Mouse (Mus musculus): ENCODE measurements around the gene Sox13. TPM values are rescaled to one million over a fixed set of nuclear protein-coding genes. Genes with fewer than 3 reads are reported as not detected.
A peak's percentile ranks its signal among the peaks of the same experiment; 100 is the strongest.

The Sox13 gene
- total RNA-seq, 2 experiments from 2014 or later = 18.5 to 23.2 TPM

GRCm38 (mm10) chr1:133431133-133431532 is 7.0 kb upstream of the Sox13 start:
- no peak for DNase-seq

DNA sequence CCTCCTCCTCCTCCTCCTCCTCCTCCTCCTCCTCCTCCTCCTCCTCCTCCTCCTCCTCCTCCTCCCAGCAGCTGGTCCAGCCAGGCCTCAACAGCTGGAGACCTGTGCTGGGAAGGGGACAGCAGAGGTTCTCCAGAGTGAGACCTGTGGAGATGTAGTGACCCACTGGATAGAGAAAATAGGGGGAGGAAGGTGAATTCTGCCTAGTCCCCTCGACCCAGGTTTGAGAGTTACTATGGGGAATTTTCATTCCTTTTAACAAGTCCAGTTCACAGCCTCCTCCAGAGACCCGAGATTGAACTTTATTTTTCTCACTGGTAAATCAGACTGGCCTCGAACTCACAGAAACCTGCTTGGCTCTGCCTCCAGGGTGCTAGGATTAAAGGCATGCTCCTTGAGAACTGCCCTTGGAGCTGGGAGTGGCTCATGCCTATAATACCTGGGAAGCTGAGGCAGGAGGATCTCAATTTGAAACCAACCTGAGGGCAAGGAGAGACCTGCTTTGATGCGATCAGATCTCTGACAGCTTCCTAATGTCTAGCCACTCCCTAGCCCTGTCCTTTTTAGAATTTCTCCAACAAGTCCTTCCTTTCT is 467 bp upstream of the Sox13 start:
- no peak for DNase-seq

DNA sequence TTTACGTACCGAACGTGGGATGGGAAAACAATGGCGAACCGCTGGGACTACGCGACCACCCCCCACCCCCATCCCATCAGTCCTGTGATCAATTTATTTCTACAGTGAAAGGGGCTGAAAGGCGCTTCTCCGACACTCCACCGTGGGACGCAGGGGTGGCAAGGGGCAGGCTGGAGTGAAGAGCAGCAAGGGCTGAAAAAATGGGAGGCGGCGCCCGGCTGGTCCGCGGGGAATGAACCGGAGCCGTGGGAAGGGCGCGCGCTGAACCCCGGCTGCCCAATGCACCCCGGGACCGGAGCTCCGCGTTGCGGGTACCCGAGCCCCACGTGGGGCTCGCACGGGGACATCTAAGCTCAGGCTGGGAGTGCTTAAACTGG is 1.0 kb downstream of the Sox13 start:
- peak; percentile 46 for DNase-seq

DNA sequence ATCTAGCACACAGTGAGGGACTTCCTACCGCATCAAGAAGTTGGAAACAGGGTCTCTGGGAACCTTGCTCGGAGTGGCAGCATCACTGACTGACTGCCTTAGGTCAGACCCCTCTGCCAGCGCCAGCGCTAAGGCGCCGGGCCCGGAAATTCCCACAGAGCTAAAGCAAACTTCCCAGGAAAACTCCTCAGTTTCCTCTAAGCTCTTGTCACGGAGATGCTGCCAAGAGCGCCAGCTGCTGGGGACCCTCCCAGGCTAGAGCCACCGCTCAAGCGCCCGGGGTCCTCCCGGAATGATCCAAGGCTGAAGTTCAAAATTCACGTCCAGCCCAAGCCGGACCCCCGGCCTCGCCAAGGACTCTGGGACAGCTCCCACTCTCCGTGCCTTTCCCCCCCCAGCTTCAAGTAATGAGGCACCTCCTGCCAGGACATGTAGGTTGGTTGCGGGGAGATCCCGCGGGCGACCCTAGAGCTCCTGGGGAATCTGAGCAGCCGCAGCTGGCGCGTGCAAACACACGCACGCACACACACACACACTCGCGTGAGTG is 1.5 kb downstream of the Sox13 start:
- peak; percentile 58 for DNase-seq

GRCm38 (mm10) chr1:133421975-133422570 is 2.1 kb downstream of the Sox13 start:
- DNase-seq = no peak

GRCm38 (mm10) chr1:133421061-133421460 is 3.1 kb downstream of the Sox13 start:
- no peak for DNase-seq

DNA sequence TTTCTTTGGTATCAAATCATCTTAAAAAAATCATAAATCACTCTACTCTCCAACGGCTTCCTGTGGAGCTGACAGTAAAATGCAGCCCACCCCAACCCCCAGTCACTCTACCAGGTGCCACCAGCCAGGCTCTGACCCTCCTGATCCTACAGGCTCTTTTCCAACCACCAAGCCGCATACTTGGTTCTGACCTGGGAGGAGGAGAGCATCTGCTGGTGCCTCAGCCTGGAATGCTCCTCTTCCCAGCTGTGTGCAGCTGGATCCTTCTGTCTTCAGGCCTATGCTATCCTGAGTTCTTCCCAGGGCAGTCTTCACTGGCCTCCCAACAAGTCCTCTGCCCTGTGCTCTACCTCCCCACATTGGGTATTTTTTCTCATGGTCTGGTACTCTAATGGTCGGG is 3.7 kb downstream of the Sox13 start:
- no peak for DNase-seq

GRCm38 (mm10) chr1:133419178-133419834 is 4.9 kb downstream of the Sox13 start:
- DNase-seq = no peak

DNA sequence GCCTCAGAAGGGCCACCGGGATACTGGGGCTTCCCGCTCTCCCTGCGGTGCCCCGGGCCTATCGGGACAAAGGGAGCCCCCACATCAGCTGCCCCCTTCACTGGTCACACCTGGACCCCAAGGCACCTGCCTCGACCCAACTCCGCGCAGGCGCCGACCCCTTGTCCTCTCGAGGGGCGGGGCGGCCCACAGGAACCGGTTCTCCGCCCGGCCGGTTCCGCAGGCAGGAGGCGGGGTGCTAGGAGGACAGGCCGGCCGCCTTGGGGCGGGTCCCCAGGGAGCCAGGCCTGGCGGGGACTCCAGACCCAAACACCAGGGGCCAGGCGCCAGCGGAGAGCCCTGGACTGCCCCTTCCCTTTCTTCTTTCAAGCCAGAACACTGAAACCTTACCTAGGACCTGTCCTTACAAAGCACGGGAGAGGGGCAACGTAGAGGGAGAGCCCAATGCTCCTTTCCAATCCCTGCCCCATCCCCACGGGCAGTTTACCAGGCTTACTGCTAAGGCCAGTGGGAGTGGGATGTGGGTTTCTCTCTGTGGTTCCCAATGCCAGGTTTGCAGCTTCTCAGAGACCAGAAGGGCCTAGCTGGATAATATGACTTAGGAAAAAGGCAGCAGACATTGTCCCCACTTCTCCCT is 5.9 kb downstream of the Sox13 start:
- DNase-seq = peak; percentile 90

DNA sequence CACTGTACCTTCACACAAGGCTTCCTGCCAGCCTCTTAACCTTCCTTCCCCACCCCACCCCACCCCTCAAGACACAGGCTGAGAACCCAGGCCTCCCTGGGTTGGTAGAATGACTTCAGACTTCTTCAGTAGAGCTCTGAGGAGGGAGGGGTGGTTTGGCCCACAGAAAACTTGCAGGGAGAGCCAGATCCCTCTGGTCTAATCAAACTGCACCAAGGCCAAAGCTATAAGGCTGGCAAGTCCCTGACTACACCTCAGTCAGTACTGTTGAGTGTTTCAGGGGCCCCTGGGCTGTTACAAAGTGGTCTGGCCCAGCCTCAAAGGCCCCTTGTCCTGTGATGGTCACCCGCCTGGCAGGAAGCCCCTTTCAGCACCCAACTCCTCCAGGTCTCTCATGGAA is 6.6 kb downstream of the Sox13 start:
- peak; percentile 39 for DNase-seq

GRCm38 (mm10) chr1:133417113-133417512 is 7.1 kb downstream of the Sox13 start:
- no peak for DNase-seq

- DNase-seq = no peak
These were observed 7.7 kb downstream of the Sox13 start for GRCm38 (mm10) chr1:133416472-133416871.

DNA sequence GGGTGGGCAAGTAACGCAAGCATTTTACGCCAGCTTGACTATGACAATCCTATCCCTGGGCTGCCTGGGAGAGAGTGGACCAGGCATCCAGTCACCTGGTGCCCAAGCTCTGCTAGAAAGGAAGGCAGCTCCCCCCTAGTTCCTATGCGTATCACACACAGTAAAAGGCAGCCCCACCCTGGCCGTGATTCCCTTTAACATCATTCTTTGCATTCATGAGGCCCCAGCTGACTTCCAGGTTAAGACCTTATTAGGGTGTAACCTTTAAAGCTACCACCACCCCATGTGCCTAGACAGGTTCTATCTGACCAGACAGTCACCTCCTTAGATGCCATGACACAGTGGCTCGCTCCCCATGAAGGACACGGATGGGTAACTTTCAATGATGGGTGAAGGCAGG is 8.7 kb downstream of the Sox13 start:
- no peak for DNase-seq

- no peak for DNase-seq
These were observed 9.1 kb downstream of the Sox13 start for GRCm38 (mm10) chr1:133415086-133415485.

GRCm38 (mm10) chr1:133412941-133413340 is 11.2 kb downstream of the Sox13 start:
- no peak for DNase-seq

DNA sequence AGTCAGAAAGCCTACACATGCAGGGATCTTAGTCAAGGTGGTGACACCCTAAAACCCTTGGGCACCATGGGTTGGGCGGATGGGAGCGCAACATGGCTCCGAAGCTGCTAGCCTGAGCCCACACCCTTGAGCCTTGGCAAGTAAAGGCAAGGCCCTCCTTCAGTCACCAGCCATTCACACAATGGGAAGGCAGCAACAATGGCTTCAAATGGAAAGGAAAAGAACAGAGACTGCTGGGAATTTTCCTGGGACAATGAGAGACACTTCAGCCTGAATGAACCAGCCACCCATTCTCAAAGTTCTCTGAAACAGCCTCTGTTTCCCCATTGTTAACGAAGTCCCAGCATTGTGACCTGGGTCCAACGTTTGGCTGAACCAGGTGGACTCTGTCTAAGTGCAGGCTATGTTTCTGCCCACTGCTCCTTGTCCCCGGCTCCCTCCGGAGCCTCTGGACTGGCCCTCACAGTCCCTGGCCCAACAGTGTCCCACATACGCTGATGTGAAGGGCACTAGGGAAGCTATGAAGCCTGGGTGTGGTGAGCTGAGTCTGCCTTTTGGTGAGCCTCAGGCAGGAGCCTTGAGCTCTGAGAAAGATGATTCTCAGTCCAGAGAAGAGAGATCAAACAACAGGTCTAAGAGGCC is 12.6 kb downstream of the Sox13 start:
- DNase-seq = no peak

GRCm38 (mm10) chr1:133409786-133410185 is 14.4 kb downstream of the Sox13 start:
- no peak for DNase-seq

DNA sequence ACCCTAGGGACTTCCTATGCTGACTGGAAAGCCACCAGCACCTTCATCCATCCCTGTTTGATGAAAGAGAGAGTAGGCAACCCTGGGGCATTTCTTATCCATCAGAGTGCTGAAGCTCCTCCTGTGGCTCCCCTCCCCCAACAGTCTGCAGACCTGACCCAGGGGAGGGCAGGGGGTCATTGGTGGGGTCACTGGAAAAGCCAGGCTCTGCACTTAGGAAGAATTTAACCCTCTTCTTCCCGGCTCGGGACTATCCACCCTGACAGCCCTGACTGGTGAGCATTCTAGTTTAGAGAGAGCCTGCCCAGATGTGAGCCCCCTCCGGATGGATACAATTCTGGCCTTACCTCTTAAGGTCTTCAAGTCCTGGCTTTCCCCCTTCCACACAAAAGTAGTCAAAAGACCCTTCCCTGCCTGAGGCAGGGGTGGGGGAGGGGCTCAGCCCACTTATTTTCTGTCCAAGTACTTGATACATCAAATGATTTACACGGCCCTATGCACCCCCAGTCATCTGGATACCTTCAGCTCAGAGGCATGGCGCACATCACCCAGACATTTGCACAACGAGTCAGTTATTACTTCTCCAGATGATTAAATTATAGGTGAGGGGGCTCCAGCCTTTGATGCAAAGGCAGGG is 15.2 kb downstream of the Sox13 start:
- DNase-seq = no peak

DNA sequence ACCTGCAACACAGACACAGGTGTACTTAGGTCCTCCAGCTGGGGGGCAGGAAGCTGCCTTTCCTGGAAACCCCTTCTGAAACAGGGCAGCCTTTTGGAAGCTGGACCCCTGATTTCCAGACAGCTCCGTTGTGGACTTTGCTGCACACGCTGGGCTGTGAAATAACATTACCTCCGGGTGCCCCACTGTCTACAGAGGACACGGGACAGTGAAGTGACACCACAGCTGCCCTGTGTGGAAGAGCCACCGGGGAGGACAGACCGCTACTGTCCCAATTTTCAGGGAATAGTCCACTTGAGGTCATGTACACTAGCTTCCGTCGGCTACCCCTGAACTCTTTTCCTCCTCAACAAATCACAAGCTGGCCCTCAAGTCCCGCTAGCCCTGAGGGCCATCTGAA is 15.9 kb downstream of the Sox13 start:
- no peak for DNase-seq

GRCm38 (mm10) chr1:133407436-133407835 is 16.7 kb downstream of the Sox13 start:
- no peak for DNase-seq

GRCm38 (mm10) chr1:133406614-133407013 is 17.6 kb downstream of the Sox13 start:
- no peak for DNase-seq

GRCm38 (mm10) chr1:133404005-133404404 is 20.2 kb downstream of the Sox13 start:
- no peak for DNase-seq
